Mouse (Mus musculus) erythroid progenitor cell, adult 5-6 weeks (primary cell): ENCODE measurements at regions not wholly inside any gene's neighbourhood (a gene's known extent, or its start where the extent isn't known, plus 50 kb on each side); places are given as distances from the start of the nearest gene placed in this dataset.
"Not testable (repeated sequence)": the region's sequence is repeated elsewhere in the genome, so short reads cannot be mapped to it uniquely, and the experiment has no call there.

ENCODE experiments used
- ATAC-seq: replicated peaks from 2 replicates; pipeline ENCODE4 v1.8.0; 2016; ENCODE audit warnings: moderate number of reproducible peaks, mild to moderate bottlenecking, moderate TSS enrichment, inconsistent platforms; ENCODE audit not compliant: poor library complexity, low FRiP score, severe bottlenecking

DNA sequence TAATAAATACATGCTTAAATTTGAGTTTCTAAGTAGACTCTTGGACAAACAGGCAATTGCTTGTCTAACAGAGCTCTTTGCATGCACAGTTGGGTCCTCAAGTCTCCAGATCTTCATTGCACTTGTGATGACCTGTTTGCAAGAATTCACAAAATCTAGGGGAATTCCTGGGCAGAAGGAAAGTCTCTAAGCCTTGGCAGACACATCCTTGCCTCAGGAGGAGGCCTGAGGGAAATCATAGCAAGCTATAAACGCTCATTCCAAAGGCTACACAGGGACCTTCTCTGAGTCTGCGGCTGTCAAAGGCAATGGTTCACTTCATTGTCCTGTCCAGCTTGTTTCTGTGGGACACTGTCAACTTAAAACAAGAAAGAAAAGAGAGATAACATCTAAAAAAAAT, 117.9 kb downstream of the Phlda1 start:
- ATAC-seq = no peak

DNA sequence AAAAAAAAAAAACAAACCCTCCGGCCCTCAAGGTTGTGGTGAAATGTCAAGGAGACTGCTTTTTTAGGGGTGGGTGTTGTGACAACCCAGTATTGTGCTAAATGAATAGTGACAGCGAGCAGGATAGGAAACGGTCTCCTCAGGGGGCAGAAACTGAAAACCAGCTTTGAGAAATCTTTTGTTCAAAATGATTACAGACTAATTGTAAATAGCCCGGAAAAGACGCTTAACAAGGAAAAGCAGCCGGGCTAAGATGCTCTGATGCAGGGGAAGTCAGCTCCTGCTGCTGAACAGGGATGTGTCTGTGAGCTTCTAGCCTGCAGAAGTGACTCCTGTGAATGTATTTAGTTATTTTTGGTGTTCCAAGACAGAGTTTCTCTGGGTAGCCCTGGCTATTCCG, 118.5 kb downstream of the Phlda1 start:
- ATAC-seq = no peak

DNA sequence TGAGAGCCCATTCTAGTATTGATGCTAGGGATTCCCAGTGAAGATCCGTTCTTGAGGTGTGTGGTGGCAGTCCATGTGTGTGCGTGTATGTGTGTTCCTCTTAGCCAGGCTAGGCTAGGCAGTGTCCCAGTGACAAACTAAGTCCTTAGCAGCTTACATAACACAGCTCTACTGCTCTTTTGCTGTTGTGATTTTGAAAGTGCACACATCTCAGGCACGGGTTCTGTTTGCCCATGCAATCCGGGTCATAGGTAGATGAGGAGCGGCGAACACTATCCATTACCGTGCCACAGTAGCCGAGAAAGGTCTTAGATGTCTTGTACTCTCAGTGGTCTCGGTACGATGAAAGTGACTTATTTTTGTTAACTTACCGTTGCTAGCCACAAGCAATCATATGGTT, 119.5 kb downstream of the Phlda1 start:
- ATAC-seq = no peak

- ATAC-seq = no peak
These were observed 119.9 kb downstream of the Phlda1 start for GRCm38 (mm10) chr10:111626009-111626408.

DNA sequence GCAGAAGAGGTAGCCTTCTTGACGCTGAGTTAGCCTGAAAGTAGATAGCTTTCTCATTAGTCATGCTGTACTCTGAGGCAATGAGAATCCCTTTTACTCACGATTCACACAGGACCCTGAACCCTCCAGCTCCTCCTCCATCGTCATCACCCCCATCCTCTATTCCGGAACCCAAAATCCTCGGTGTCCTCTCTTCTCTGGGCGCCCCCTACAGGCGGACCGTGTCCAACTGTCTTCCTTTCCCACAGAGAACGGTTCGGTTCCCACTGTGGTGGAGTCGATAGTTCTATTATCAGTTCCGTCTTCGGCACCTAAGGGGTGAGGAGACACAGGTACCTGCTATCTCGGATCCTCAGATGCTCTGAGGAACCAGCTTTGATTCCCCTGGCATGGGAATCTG, 130.2 kb downstream of the Phlda1 start:
- ATAC-seq = no peak

GRCm38 (mm10) chr10:111637084-111637735, 131.1 kb downstream of the Phlda1 start:
- ATAC-seq = no peak

GRCm38 (mm10) chr10:111639866-111640265, 133.8 kb downstream of the Phlda1 start:
- ATAC-seq = no peak

- ATAC-seq = no peak
These were observed 136.6 kb downstream of the Phlda1 start for GRCm38 (mm10) chr10:111642683-111643082.

DNA sequence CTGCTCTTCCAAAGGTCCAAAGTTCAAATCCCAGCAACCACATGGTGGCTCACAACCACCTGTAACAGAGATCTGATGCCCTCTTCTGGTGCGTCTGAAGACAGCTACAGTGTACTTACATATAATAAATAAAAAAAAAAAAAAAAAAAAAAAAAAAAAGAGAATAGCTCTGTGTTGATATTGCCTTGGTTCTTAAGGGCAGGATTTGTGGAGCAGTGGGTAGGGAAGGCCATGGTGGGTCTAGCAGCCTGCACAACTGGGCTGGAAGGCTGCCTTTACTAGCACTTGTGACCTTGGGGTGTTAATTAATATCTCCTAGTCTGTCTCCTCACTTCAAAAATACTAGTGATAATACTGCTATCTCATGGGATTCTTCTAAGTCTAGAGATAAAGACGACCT, 147.7 kb downstream of the Phlda1 start:
- ATAC-seq = not testable (repeated sequence)

DNA sequence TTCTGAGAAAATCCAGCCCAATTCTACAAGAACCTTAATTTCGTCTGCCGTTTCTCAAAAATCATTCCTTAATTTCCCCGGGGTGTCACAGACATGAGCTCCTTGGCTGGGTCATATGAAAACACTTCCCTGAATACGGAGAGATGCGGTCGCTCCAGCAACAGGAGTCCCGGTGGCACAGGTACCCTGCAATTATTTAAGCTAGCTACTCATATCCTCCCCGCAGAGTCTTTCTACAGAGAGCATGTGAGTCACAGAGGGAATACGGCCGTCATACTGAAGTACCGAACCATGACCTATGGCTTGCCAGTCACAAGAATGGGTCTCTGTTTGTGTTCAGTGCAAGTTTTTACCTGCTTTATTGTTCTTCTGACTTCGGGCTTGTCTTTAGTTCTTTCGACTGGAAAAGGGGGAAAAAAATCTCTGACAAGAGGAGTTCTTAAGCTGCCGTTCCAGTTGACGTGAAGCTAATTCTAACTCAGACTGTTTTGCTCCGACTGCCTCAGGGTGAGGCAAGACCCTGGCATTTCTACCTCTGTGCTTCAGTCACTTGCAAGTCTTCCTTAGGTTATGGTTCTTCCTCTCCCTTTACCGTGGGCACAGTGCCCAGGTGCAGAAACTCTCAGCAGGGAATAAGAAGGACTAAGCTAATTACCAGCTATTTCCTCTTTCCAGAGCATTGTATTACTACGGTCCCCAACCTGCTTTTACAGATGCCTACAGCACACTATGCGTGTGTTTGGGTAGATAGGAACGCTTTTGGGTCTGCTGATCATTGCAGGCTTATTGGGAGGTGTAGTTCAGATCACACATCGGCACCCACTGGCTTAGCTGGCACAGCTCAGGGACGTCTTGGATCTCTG, 148.5 kb downstream of the Phlda1 start:
- ATAC-seq = no peak

DNA sequence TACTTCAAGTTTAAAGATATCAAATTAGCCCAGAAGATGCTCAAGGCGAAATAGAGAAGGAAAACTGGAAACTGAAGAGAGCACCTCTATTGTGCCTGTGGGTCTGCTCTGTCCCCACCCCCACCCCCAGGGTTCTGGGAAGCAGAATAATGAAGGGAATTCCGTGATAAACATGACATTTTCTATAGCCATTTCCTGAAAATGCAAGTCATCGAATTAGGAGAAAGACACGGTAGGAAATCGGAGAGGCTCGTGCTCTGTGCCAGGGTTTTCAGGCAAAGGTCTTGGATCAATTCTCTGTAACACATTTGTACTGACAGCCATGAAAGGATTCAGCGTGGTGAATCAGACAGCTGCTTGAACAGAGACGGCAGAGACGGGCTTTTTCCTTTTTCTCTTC, 152.7 kb downstream of the Phlda1 start:
- no peak for ATAC-seq

DNA sequence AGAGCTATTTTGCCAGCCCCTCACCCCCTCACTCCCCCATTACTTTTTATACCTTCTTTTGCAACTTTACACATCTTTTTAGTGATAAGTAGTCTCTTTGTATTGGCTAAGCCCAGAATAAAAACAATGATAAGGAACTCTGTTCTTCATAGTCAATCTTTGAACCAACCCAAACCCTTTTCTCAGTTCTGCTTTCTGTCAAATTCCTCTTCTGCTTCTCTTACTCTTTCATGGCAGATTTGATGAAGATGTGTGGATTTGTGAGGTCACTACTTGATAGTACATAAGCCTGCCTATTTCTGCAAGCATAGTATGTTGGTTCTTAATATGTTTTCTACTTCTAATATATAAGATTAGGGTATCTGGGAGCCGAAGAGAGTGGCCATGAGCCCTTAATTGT, 156.6 kb downstream of the Phlda1 start:
- no peak for ATAC-seq

- ATAC-seq = no peak
These were observed 159.7 kb downstream of the Phlda1 start for GRCm38 (mm10) chr10:111665834-111666233.

DNA sequence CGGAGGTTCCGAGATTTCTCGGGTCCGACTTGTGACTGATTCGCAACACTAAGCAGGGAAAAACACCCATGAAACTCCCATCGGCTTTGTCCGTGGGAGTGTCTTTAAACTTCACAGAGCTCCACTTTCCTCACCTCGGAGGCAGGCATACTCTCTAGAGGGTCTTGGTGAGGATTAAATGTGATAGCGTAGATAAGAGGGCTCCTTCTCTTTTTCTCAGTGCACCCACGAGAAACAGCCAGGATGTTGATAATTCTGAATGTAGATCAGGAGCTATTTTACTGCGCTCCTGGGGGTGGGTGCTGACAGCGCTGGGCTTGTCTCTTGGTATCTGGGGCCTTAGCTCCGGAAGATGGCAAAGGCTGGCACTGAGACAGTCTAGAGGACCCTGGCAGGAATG, 160.9 kb downstream of the Phlda1 start:
- no peak for ATAC-seq

DNA sequence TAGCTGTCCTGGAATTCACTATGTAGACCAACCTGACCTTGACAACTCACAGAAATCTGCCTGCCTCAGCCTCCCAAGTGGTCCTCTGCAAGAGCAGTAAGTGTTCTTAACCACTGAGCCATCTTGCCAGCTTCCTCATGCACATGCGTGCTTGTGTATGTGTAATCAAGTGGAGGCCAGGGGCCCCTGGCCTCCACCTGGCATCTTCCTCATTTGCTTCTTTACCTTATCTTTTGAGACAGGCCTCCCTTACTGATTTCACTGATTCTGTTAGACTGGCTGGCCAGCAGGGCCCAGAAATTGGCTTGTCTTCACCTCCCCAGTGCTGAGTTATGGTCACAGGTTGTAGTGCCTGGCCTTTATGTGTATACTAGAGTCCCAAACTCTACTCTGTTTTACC, 162.6 kb downstream of the Phlda1 start:
- no peak for ATAC-seq

DNA sequence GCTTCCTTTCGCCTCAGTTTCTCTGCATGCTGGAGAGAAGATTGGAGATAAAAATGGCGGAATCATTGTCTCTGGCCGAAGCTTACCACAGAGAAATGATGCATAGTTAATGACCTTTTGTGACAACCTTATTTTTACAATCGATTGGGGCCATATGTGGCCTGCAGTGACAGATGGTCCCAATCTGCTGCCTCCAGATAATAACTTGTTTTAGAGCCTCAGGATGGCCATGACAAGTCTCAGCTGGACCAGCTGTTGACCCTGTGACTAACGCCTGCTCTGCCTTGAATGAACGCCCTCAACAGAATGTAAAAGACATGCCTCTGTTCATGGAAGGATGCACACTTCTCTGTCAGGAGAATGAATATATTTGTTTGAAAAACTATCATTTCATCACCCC, 163.6 kb downstream of the Phlda1 start:
- no peak for ATAC-seq

DNA sequence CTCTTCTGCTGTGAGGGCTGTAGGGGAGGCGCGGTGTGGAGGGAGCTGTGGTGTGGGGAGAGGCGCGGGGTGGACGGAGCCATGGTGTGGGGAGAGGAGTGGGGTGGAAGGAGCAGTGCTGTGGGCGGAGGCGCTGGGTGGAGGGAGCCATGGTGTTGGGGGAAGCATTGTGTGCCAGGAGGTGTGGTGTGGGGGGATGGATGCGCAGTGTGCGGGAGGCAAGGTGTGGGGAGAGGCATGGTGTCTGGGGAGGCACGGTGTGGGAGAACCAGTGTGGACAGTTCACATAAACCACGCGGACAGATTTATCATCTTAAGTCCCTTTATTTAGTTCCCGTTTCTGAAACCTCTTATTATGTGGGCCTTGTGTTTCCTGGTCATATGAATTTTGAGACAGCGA, 164.6 kb downstream of the Phlda1 start:
- ATAC-seq = no peak

- ATAC-seq = no peak
These were observed 166.6 kb downstream of the Phlda1 start for GRCm38 (mm10) chr10:111672454-111673316.

GRCm38 (mm10) chr10:111673317-111673610, 167.2 kb downstream of the Phlda1 start:
- ATAC-seq = no peak

DNA sequence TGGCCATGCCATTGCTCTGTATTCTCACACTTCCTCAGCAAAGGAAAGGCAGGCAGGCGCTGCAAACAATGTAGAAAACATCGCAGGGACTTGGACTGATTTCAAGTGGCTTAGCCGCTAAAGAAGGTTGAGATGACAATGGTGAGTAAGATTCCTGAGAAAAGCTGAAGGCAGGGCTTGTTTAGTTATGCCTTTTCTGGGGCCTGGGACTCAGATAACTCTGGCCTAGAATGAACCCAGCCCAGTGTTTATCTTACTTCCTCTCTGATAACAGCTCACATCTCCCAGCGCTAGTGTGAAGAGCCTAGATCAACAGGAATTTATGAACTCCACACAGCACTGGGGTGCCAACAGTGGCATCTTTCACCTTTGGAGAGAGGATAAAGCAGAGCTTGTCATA, 170.2 kb downstream of the Phlda1 start:
- ATAC-seq = no peak

DNA sequence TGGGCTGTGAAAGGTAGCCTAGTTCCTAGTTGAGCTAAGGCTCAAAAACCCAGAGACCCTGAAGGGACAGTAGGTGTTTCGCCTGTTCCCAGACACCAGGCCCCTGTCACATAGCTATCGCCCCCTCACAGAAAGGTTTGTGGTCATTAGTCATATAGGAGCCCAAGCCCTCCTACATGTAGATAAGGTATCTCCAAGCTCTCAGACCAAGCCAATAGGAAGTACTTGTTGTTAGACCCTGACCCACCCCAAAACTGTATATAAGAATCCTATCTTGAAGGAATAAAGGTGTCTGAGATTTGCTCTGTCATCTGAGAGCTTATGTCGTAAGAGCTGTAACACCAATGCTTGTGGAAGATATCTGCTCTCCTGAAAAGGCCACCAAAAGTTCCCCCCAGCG, 174.8 kb downstream of the Phlda1 start:
- no peak for ATAC-seq
